Mouse (Mus musculus): ENCODE measurements around the gene Col16a1. TPM values are rescaled to one million over a fixed set of nuclear protein-coding genes. Genes with fewer than 3 reads are reported as not detected.
A peak's percentile ranks its signal among the peaks of the same experiment; 100 is the strongest.

Gene Col16a1
- polyA plus RNA-seq, 1 experiment, result 12.7 TPM

DNA sequence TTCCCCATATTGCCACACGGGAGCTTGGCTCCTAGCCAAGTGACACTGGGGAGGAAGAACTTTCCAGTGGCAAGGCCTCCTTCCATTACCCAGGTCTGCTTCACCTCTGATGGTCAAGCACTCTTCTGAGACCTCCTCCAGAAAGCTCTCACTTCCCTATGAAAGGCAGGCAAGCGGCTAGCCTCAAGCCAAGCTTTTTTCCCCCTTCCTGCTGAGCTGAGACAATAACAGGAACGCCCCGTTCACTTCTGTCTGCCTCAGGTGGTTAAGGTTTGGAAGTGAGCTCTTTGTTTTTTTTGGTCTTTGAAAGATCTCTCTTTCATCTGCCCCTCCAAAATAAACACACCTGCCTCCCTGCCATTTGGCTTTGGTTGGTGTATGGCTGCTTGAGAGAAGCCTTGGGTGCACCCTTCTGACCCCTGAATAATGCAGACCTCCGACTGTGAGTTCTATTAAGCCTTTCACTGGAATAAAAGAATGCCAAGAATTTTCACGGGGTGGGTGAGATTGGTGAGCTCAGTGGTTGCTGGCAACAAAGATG is 54.5 kb downstream of the Col16a1 start, which contains the start of gene Pef1:
Pef1 (plus strand) TSS at position 448 of the 541 bp plus-strand sequence.
- H3K27me3 ChIP-seq (replicated peaks; ENCODE audit: control insufficient read depth, insufficient read depth, low read length), result no peaks in the 10 kb centered on the region
- H3K4me1 ChIP-seq (ENCODE audit: control insufficient read depth, insufficient read depth, low read length), result peaks cover 20% of the 10 kb centered on the region; the same call in 1 of the 2 replicates
- DNase-seq, result no peak
- H3K36me3 ChIP-seq (ENCODE audit: control insufficient read depth, insufficient read depth, low read length), result no peaks in the 10 kb centered on the region
- TF ChIP-seq POLR2A (IDR thresholded peaks at IDR 0.05; ENCODE audit: low read depth, low read length) (no peak), CTCF (conservative IDR thresholded peaks at IDR 0.05; ENCODE audit: insufficient read depth, insufficient read length, low read depth, low read length) (no peak)
- no peak within 1 kb of the TSS for H3K27ac ChIP-seq (ENCODE audit: insufficient read depth, low read depth, low read length)
- no peak within 1 kb of the TSS for H3K4me3 ChIP-seq (ENCODE audit: insufficient read depth, low read depth, low read length)
- 22% methylated on average over 6 of the region's 6 CpGs for WGBS

DNA sequence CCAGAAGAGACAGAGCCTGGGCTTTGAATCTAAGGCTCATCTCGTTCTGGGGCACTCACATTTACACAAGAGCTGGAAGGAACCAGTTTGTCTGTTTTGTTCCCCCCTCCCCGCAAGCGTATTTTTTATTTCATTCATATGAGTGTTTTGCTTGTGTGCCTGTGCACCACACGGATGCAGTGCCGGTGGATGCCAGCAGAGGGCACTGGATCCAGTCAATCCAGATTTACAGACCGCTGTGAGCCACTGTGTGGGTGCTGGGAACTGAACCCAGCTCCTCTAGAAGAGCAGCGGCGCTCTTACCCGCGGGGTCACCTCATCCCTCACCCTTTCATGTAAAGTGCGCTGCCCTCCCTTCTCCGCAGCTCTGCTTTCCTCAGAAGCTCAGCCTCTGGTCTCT is 56.0 kb downstream of the Col16a1 start:
- H3K27me3 ChIP-seq (replicated peaks; ENCODE audit: control insufficient read depth, insufficient read depth, low read length), result no peaks in the 10 kb centered on the region
- no peak for DNase-seq
- H3K36me3 ChIP-seq (ENCODE audit: control insufficient read depth, insufficient read depth, low read length), result no peaks in the 10 kb centered on the region
- H3K27ac ChIP-seq (ENCODE audit: insufficient read depth, low read depth, low read length), result no peak overlapping the region
- no peak for TF ChIP-seq POLR2A (IDR thresholded peaks at IDR 0.05; ENCODE audit: low read depth, low read length)
- 0 out of 2 replicates have a peak, but pooled peaks have one; percentile 22 for TF ChIP-seq CTCF (conservative IDR thresholded peaks at IDR 0.05; ENCODE audit: insufficient read depth, insufficient read length, low read depth, low read length)
- H3K4me3 ChIP-seq (ENCODE audit: insufficient read depth, low read depth, low read length), result no peak overlapping the region
- 87% methylated on average over 12 of the region's 12 CpGs for WGBS
- H3K4me1 ChIP-seq (ENCODE audit: control insufficient read depth, insufficient read depth, low read length), result peaks cover 20% of the 10 kb centered on the region; the same call in 1 of the 2 replicates

DNA sequence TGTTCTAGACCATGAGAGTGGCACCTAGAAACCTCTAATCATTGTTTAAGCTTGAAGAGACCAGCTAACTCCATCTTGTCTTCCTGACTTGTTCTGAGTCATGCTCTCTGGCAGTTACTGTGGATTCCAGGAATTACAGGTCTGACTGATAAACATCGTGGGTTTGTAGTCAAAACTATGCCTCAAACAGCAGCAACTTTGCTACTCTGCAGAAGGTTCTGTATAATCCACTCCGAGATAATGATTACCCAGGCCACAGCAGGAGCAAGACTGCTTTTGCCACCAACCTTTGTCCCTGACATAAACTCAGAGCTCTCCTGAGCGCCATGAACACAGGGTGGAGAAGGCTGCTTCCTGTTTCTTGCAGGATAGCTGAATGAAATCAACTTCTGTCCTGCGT is 56.9 kb downstream of the Col16a1 start:
- DNase-seq, result peak; percentile 92
- Histone ChIP-seq H3K4me3 (ENCODE audit: insufficient read depth, low read depth, low read length) (no peak overlapping the region), H3K4me1 (ENCODE audit: control insufficient read depth, insufficient read depth, low read length) (peaks cover 20% of the 10 kb centered on the region; the same call in 1 of the 2 replicates), H3K27me3 (replicated peaks; ENCODE audit: control insufficient read depth, insufficient read depth, low read length) (no peaks in the 10 kb centered on the region), H3K36me3 (ENCODE audit: control insufficient read depth, insufficient read depth, low read length) (no peaks in the 10 kb centered on the region), H3K27ac (ENCODE audit: insufficient read depth, low read depth, low read length) (peak overlapping the region; percentile 65)
- TF ChIP-seq CTCF (conservative IDR thresholded peaks at IDR 0.05; ENCODE audit: insufficient read depth, insufficient read length, low read depth, low read length), result no peak
- no peak for TF ChIP-seq POLR2A (IDR thresholded peaks at IDR 0.05; ENCODE audit: low read depth, low read length)
- WGBS, result 18% methylated on average over 4 of the region's 4 CpGs

DNA sequence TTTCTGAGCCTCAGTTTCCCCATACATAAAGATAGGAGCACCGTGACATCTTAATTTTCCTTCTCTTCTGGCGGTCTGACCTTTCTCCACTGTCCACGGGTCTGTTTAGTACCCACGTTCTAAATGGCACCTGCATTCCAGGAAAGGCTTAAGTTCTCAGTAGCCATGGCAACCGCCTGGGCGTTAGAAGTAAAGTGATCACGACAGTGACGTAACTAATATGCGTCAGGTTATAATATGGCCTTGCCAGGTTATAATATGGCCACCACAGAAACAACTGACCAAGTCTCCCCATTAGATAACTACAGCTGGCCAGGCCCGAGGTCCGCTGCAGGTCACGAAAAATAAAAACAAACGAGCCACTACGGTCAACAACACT is 59.4 kb downstream of the Col16a1 start:
- Histone ChIP-seq H3K27ac (ENCODE audit: insufficient read depth, low read depth, low read length) (peak overlapping the region; percentile 95), H3K4me1 (ENCODE audit: control insufficient read depth, insufficient read depth, low read length) (peaks cover 25% of the 10 kb centered on the region; the same call in 1 of the 2 replicates), H3K27me3 (replicated peaks; ENCODE audit: control insufficient read depth, insufficient read depth, low read length) (no peaks in the 10 kb centered on the region), H3K36me3 (ENCODE audit: control insufficient read depth, insufficient read depth, low read length) (no peaks in the 10 kb centered on the region), H3K4me3 (ENCODE audit: insufficient read depth, low read depth, low read length) (peak overlapping the region; percentile 97)
- no peak for TF ChIP-seq POLR2A (IDR thresholded peaks at IDR 0.05; ENCODE audit: low read depth, low read length)
- no peak for TF ChIP-seq CTCF (conservative IDR thresholded peaks at IDR 0.05; ENCODE audit: insufficient read depth, insufficient read length, low read depth, low read length)
- no peak for DNase-seq
- WGBS, result 10% methylated on average over 14 of the region's 14 CpGs

DNA sequence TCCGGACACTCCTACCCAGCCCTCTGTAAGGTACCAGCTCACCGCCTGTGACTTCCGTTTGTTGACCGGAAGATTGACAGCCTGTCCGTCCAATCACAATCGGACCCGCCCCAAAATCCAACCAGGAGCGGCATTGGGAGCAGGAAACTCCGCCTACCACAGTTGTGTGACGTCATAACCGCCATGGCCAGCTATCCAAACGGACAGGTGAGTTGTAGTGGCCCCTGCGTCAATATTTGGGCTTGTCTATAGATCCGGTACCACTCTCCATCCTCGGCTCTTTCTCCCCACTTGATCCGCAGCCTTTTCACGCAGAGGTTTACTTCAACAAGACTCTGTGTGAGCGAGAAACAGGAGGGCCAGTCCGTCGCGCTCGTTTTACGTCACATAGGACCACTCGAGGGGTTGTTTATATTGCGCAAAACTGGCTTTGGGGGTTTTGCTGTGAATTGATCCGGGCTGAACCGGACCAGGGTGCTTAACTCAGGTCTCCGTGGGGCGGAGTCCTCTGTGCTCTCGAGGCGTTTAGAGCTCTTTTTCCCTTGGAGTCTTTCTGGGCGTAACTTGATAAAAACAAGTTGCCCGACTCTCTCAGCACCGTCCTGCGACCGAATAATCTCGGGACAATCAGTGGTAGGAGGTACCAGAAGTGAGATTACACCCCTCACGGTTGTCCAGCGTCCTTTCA is 59.9 kb downstream of the Col16a1 start:
- Histone ChIP-seq H3K27ac (ENCODE audit: insufficient read depth, low read depth, low read length) (peak overlapping the region; percentile 96), H3K4me1 (ENCODE audit: control insufficient read depth, insufficient read depth, low read length) (peaks cover 21% of the 10 kb centered on the region; the same call in 1 of the 2 replicates), H3K36me3 (ENCODE audit: control insufficient read depth, insufficient read depth, low read length) (no peaks in the 10 kb centered on the region), H3K4me3 (ENCODE audit: insufficient read depth, low read depth, low read length) (peak overlapping the region; percentile 97), H3K27me3 (replicated peaks; ENCODE audit: control insufficient read depth, insufficient read depth, low read length) (no peaks in the 10 kb centered on the region)
- DNase-seq, result peak; percentile 100
- under 1% methylated on average over 39 of the region's 39 CpGs for WGBS
- TF ChIP-seq POLR2A (IDR thresholded peaks at IDR 0.05; ENCODE audit: low read depth, low read length) (peak; percentile 23), CTCF (conservative IDR thresholded peaks at IDR 0.05; ENCODE audit: insufficient read depth, insufficient read length, low read depth, low read length) (no peak)

DNA sequence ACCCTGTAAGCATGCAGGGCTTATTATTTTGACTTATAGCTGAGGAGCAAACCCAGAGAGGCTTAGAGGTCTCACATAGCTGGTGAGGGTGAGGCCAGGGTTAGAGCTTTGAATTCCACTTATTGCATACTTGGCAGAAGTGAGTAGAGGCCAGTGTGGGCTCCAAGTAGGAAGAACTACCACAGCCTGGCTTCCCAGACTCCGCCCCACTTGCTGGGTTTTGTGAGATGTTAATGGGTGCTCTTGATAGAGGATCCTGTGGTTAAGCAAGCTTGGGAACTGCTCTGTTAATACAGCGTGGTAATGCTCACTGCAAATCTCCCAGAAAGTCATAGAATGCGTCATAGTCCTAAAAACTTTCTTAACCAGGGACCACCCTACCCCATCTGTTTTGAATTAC is 61.3 kb downstream of the Col16a1 start:
- no peaks in the 10 kb centered on the region for H3K36me3 ChIP-seq (ENCODE audit: control insufficient read depth, insufficient read depth, low read length)
- no peak overlapping the region for H3K4me3 ChIP-seq (ENCODE audit: insufficient read depth, low read depth, low read length)
- no peak for DNase-seq
- TF ChIP-seq POLR2A (IDR thresholded peaks at IDR 0.05; ENCODE audit: low read depth, low read length), result no peak
- no peak for TF ChIP-seq CTCF (conservative IDR thresholded peaks at IDR 0.05; ENCODE audit: insufficient read depth, insufficient read length, low read depth, low read length)
- H3K4me1 ChIP-seq (ENCODE audit: control insufficient read depth, insufficient read depth, low read length), result peaks cover 17% of the 10 kb centered on the region; the same call in 1 of the 2 replicates
- 87% methylated on average over 3 of the region's 3 CpGs for whole genome bisulfite sequencing
- no peaks in the 10 kb centered on the region for H3K27me3 ChIP-seq (replicated peaks; ENCODE audit: control insufficient read depth, insufficient read depth, low read length)
- no peak overlapping the region for H3K27ac ChIP-seq (ENCODE audit: insufficient read depth, low read depth, low read length)

DNA sequence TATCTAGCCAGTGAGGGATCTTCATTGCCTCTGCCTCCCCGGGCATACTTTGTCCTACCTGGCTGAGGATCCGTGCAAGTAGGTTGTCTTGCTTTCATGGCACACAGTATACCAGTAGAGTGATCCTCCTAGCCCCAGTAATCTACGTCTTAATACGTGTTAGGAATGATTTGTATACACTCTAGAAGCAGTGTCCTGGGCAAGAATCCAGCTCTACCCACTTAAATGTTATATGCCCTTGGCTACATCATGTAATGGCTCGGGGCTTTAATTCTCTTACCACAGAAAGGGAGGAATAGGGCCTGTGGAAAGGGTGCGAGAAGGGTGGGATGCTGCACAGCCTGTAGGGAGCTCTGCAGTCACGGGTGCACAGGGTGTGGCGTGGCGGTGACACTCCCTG is 62.0 kb downstream of the Col16a1 start:
- no peaks in the 10 kb centered on the region for H3K27me3 ChIP-seq (replicated peaks; ENCODE audit: control insufficient read depth, insufficient read depth, low read length)
- WGBS, result 80% methylated on average over 9 of the region's 9 CpGs
- H3K36me3 ChIP-seq (ENCODE audit: control insufficient read depth, insufficient read depth, low read length), result no peaks in the 10 kb centered on the region
- TF ChIP-seq CTCF (conservative IDR thresholded peaks at IDR 0.05; ENCODE audit: insufficient read depth, insufficient read length, low read depth, low read length), result no peak
- no peak for TF ChIP-seq POLR2A (IDR thresholded peaks at IDR 0.05; ENCODE audit: low read depth, low read length)
- no peak for DNase-seq
- H3K4me1 ChIP-seq (ENCODE audit: control insufficient read depth, insufficient read depth, low read length), result peaks cover 17% of the 10 kb centered on the region; the same call in 1 of the 2 replicates
- no peak overlapping the region for H3K4me3 ChIP-seq (ENCODE audit: insufficient read depth, low read depth, low read length)
- H3K27ac ChIP-seq (ENCODE audit: insufficient read depth, low read depth, low read length), result no peak overlapping the region
